Mouse (Mus musculus) stomach, embryonic 15.5 days (tissue): ENCODE data around the gene Wdfy1. TPM values are rescaled to one million over a fixed set of nuclear protein-coding genes. Genes with fewer than 3 reads are reported as not detected.
A peak's percentile ranks its signal among the peaks of the same experiment; 100 is the strongest.

Source experiments
- ATAC-seq: fragments of 200-750 bp; cut with Nextera tagmentation; 2 replicates; pipeline ENCODE4 v1.8.0; 2017; ENCODE audit warnings: low read depth, moderate number of reproducible peaks, moderate TSS enrichment; ENCODE audit not compliant: insufficient read depth, low FRiP score
- H3K27ac ChIP-seq: fragments of 300-500 bp; sonication (generic); 2 replicates; pipeline ENCODE4 v1.5.1; 2015; ENCODE audit warnings: mild to moderate bottlenecking, inconsistent platforms
- H3K27me3 ChIP-seq: fragments of 300-500 bp; sonication (generic); replicated peaks from 2 replicates; pipeline ENCODE4 v1.6.1; 2015; ENCODE audit warnings: inconsistent platforms
- H3K36me3 ChIP-seq: fragments of 300-500 bp; sonication (generic); 2 replicates; pipeline ENCODE4 v1.6.1; 2015; ENCODE audit warnings: inconsistent platforms
- H3K4me1 ChIP-seq: fragments of 300-500 bp; sonication (generic); 2 replicates; pipeline ENCODE4 v1.6.1; 2015; ENCODE audit warnings: inconsistent platforms
- H3K4me2 ChIP-seq: fragments of 300-500 bp; sonication (generic); 2 replicates; pipeline ENCODE4 v1.6.1; 2015; ENCODE audit warnings: mild to moderate bottlenecking, inconsistent platforms
- H3K4me3 ChIP-seq: fragments of 300-500 bp; sonication (generic); replicated peaks from 2 replicates; pipeline ENCODE4 v1.5.1; 2015; ENCODE audit warnings: inconsistent platforms
- H3K9ac ChIP-seq: fragments of 300-500 bp; sonication (generic); 2 replicates; pipeline ENCODE4 v1.6.1; 2015; ENCODE audit warnings: inconsistent platforms
- H3K9me3 ChIP-seq: fragments of 300-500 bp; sonication (generic); 2 replicates; pipeline ENCODE4 v1.6.1; 2016; ENCODE audit warnings: inconsistent platforms
- WGBS: fragments of 180-500 bp; shearing (Covaris S2); methylation state at CpG from one replicate; pipeline ENCODE4 v1.1.7; 2015; 5-methylcytosine and 5-hydroxymethylcytosine counted together
- polyA plus RNA-seq: library from polyadenylated mRNA; unstranded; fragments of >200 nt; fragmentation: Nextera tagmentation; extraction: Ambion mirVana; gene quantifications from 2 replicates; pipeline ENCODE4 v1.2.1, GENCODE M21; 2015

The Wdfy1 gene
- polyA plus RNA-seq, 1 experiment from 2014 or later = 32.8 TPM

DNA sequence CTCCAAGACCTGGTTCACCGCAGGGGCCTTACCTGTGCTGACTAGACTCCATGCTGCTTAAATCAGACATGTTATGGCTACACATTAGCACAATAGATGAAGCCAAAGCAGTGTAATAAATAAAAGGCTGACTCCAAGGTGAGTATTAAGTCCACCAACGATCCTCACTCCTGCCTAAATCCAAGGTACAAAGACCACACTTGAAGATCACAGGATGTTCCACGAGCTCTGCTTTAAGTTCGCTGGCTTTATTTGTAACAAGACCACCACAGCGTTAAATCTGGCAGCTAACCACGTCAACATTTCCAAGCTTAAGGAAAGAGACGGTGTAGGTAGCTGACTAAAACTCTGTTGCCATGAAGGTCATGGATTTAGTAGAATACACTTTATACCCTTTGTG is 33.0 kb downstream of the Wdfy1 start:
- no peaks in the 10 kb centered on the region for H3K27me3 ChIP-seq
- no peak overlapping the region for H3K4me2 ChIP-seq
- 86% methylated on average over 7 of the region's 7 CpGs for WGBS
- no peak overlapping the region for H3K27ac ChIP-seq
- ATAC-seq = no peak
- no peak overlapping the region for H3K9ac ChIP-seq
- H3K4me1 ChIP-seq = no peaks in the 10 kb centered on the region
- no peaks in the 10 kb centered on the region for H3K36me3 ChIP-seq
- no peak overlapping the region for H3K4me3 ChIP-seq
- H3K9me3 ChIP-seq = no peaks in the 10 kb centered on the region

GRCm38 (mm10) chr1:79741002-79741401 is 34.9 kb downstream of the Wdfy1 start:
- no peak for ATAC-seq
- no peaks in the 10 kb centered on the region for H3K9me3 ChIP-seq
- WGBS = 70% methylated on average over 4 of the region's 4 CpGs
- H3K4me2 ChIP-seq = no peak overlapping the region
- H3K4me3 ChIP-seq = no peak overlapping the region
- no peaks in the 10 kb centered on the region for H3K4me1 ChIP-seq
- H3K27me3 ChIP-seq = no peaks in the 10 kb centered on the region
- no peak overlapping the region for H3K27ac ChIP-seq
- no peaks in the 10 kb centered on the region for H3K36me3 ChIP-seq
- no peak overlapping the region for H3K9ac ChIP-seq

- H3K4me1 ChIP-seq = no peaks in the 10 kb centered on the region
- no peak overlapping the region for H3K9ac ChIP-seq
- no peak overlapping the region for H3K27ac ChIP-seq
- no peaks in the 10 kb centered on the region for H3K36me3 ChIP-seq
- H3K4me3 ChIP-seq = no peak overlapping the region
- 90% methylated on average over 2 of the region's 2 CpGs for WGBS
- no peaks in the 10 kb centered on the region for H3K27me3 ChIP-seq
- no peak overlapping the region for H3K4me2 ChIP-seq
- no peaks in the 10 kb centered on the region for H3K9me3 ChIP-seq
- ATAC-seq = no peak
Observed at GRCm38 (mm10) chr1:79739726-79740125, 36.2 kb downstream of the Wdfy1 start.

DNA sequence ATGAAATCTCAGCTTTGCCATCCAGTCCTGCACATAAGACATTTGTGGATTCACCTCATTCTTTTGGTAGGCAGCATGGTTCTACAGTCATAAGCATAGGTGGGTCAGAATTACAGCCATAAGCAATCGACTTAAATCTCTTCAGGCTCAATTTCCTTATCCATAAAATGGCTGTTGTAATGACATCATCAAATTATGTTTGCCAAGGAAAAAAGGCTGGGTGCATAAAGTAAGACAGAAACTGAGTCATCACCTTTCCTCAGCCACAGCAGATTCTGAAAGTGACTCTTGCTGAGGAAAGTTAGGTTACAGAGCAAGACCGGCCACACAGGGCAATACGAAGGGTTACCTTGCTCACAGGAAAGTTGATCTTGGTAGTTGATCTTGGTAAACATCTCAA is 39.5 kb downstream of the Wdfy1 start:
- Histone ChIP-seq H3K4me1 (no peaks in the 10 kb centered on the region), H3K4me3 (no peak overlapping the region), H3K9me3 (no peaks in the 10 kb centered on the region), H3K4me2 (no peak overlapping the region), H3K27ac (no peak overlapping the region), H3K36me3 (no peaks in the 10 kb centered on the region), H3K27me3 (no peaks in the 10 kb centered on the region), H3K9ac (no peak overlapping the region)
- ATAC-seq = no peak
- 90% methylated on average over 3 of the region's 3 CpGs for WGBS

- Histone ChIP-seq H3K4me2 (no peak overlapping the region), H3K4me3 (no peak overlapping the region), H3K27me3 (no peaks in the 10 kb centered on the region), H3K27ac (no peak overlapping the region), H3K9ac (no peak overlapping the region), H3K9me3 (no peaks in the 10 kb centered on the region), H3K36me3 (no peaks in the 10 kb centered on the region), H3K4me1 (no peaks in the 10 kb centered on the region)
- 84% methylated on average over 5 of the region's 5 CpGs for WGBS
- ATAC-seq = no peak
Observed at GRCm38 (mm10) chr1:79734794-79735193, 41.1 kb downstream of the Wdfy1 start.

- no peaks in the 10 kb centered on the region for H3K4me1 ChIP-seq
- no peak overlapping the region for H3K4me3 ChIP-seq
- no peaks in the 10 kb centered on the region for H3K9me3 ChIP-seq
- no peak overlapping the region for H3K4me2 ChIP-seq
- H3K27ac ChIP-seq = no peak overlapping the region
- no peaks in the 10 kb centered on the region for H3K36me3 ChIP-seq
- WGBS = 88% methylated on average over 13 of the region's 13 CpGs
- no peaks in the 10 kb centered on the region for H3K27me3 ChIP-seq
- H3K9ac ChIP-seq = no peak overlapping the region
- ATAC-seq = no peak
Observed at GRCm38 (mm10) chr1:79714152-79714923, 61.6 kb downstream of the Wdfy1 start.

GRCm38 (mm10) chr1:79713081-79713480 is 62.9 kb downstream of the Wdfy1 start:
- no peaks in the 10 kb centered on the region for H3K36me3 ChIP-seq

GRCm38 (mm10) chr1:79711147-79712126 is 64.5 kb downstream of the Wdfy1 start:
- Histone ChIP-seq H3K9me3 (no peaks in the 10 kb centered on the region), H3K4me2 (no peak overlapping the region), H3K4me3 (no peak overlapping the region), H3K36me3 (no peaks in the 10 kb centered on the region), H3K4me1 (no peaks in the 10 kb centered on the region), H3K27me3 (no peaks in the 10 kb centered on the region), H3K27ac (0 out of 2 replicates have a peak overlapping the region, but pooled peaks have one; percentile 6), H3K9ac (no peak overlapping the region)
- no peak for ATAC-seq
- WGBS = 72% methylated on average over 18 of the region's 18 CpGs

More at GRCm38 (mm10) chr1:79713081-79713480, 62.9 kb downstream of the Wdfy1 start:
- no peak overlapping the region for H3K4me2 ChIP-seq
- 88% methylated on average over 5 of the region's 5 CpGs for WGBS
- H3K4me1 ChIP-seq = no peaks in the 10 kb centered on the region
- H3K27ac ChIP-seq = no peak overlapping the region
- no peaks in the 10 kb centered on the region for H3K9me3 ChIP-seq
- no peak overlapping the region for H3K4me3 ChIP-seq
- no peaks in the 10 kb centered on the region for H3K27me3 ChIP-seq
- no peak overlapping the region for H3K9ac ChIP-seq
- no peak for ATAC-seq

- Histone ChIP-seq H3K9ac (no peak overlapping the region), H3K9me3 (no peaks in the 10 kb centered on the region), H3K4me1 (no peaks in the 10 kb centered on the region), H3K4me3 (no peak overlapping the region), H3K4me2 (no peak overlapping the region), H3K27ac (no peak overlapping the region), H3K27me3 (no peaks in the 10 kb centered on the region), H3K36me3 (no peaks in the 10 kb centered on the region)
- WGBS = 63% methylated on average over 4 of the region's 4 CpGs
- ATAC-seq = no peak
Observed at GRCm38 (mm10) chr1:79710678-79711077, 65.3 kb downstream of the Wdfy1 start.

DNA sequence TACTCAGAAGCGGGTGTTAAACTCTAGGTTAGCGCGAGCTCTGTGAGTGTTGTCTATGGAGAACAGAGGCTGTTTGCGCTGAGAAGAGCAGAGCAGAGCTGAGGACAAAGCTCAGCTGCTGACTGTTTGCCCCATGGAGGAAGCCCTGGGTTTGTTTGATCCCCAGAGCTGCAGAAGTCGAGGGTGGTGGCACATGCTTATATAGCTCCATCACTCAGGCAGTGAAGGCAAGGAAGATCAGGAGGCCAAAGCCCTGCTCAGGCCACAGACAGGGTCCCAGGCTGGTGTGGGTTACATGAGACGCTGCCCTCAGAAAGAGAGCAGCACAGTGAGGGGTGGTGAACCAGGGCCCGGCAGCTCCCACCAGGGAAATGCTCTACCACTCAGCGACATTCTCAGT is 65.7 kb downstream of the Wdfy1 start:
- no peaks in the 10 kb centered on the region for H3K36me3 ChIP-seq
- H3K9ac ChIP-seq = no peak overlapping the region
- no peaks in the 10 kb centered on the region for H3K4me1 ChIP-seq
- H3K9me3 ChIP-seq = no peaks in the 10 kb centered on the region
- no peak overlapping the region for H3K4me3 ChIP-seq
- no peak overlapping the region for H3K4me2 ChIP-seq
- no peaks in the 10 kb centered on the region for H3K27me3 ChIP-seq
- WGBS = 72% methylated on average over 8 of the region's 8 CpGs
- ATAC-seq = no peak
- no peak overlapping the region for H3K27ac ChIP-seq

DNA sequence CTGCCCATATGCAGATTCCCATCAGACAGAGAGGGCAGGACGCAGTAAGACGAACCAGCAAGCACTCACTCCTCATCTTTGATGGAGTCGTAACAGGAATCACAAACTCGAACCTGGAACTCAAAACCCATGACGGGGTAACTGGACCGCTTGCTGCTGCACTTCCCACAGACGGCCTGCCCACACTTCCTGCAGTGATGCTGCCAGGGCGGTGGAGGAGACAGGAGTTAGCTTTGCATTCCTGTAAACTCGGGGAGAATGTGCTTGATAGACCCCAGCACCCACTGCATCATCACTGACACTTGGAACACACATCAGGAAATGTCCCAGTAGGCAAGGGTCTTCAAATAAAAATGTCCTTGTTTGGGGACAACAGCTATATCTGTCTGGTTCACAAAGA is 68.6 kb downstream of the Wdfy1 start:
- Histone ChIP-seq H3K4me3 (no peak overlapping the region), H3K27me3 (no peaks in the 10 kb centered on the region), H3K9ac (no peak overlapping the region), H3K9me3 (no peaks in the 10 kb centered on the region), H3K4me1 (no peaks in the 10 kb centered on the region), H3K36me3 (no peaks in the 10 kb centered on the region), H3K27ac (no peak overlapping the region), H3K4me2 (no peak overlapping the region)
- ATAC-seq = no peak
- 86% methylated on average over 9 of the region's 9 CpGs for WGBS

GRCm38 (mm10) chr1:79706707-79707106 is 69.2 kb downstream of the Wdfy1 start:
- Histone ChIP-seq H3K36me3 (no peaks in the 10 kb centered on the region), H3K4me2 (no peak overlapping the region), H3K27me3 (no peaks in the 10 kb centered on the region), H3K4me1 (no peaks in the 10 kb centered on the region), H3K4me3 (no peak overlapping the region), H3K27ac (no peak overlapping the region), H3K9me3 (no peaks in the 10 kb centered on the region), H3K9ac (no peak overlapping the region)
- no peak for ATAC-seq
- WGBS = 87% methylated on average over 3 of the region's 3 CpGs
